8 mouse cellular contexts compared by ENCODE assay signal in genomic region chr4:46650086-46650753, GRCm38 (mm10). TPM values are rescaled to one million over a fixed set of nuclear protein-coding genes. Genes with fewer than 3 reads are reported as not detected.
A peak's percentile ranks its signal among the peaks of the same experiment; 100 is the strongest.
DNase-seq lines count a peak whose midpoint lies in the region; ATAC-seq lines count a peak whose summit lies in the region.

TSS of gene Tbc1d2 (minus strand) at chr4:46650209.

- H3K9ac ChIP-seq in hindbrain, embryonic 13.5 days, result peak within 1 kb of the TSS; percentile 72

- H3K27ac ChIP-seq in hindbrain, embryonic 13.5 days, result peak within 1 kb of the TSS; percentile 80

- peak; percentile 97 for ATAC-seq in hindbrain, embryonic 13.5 days (ENCODE audit: low FRiP score)

- WGBS in hindbrain, embryonic 13.5 days, result under 1% methylated on average over 68 of the region's 69 CpGs

- DNase-seq in WW6 (ENCODE audit: low read depth, low spot score), result peak; percentile 89
- DNase-seq in cerebellum, postnatal 36 days, result peak; percentile 95
- peak; percentile 87 to 88 for DNase-seq in frontal cortex, postnatal 25 days (ENCODE audit: low spot score in 2 of 2)
- peak; percentile 83 to 91 for DNase-seq in layer of hippocampus, postnatal 25 days (ENCODE audit: extremely low spot score in 1 of 2, low spot score in 1 of 2)
- peak; percentile 95 for DNase-seq in lung, postnatal 14 days
- DNase-seq in ovary, postnatal 36 days (ENCODE audit: low spot score), result peak; percentile 94
- peak; percentile 96 for DNase-seq in thymus, postnatal 14 days

- H3K36me3 ChIP-seq in hindbrain, embryonic 13.5 days, result no peaks in the 10 kb centered on the region

- no peaks in the 10 kb centered on the region for H3K9me3 ChIP-seq in hindbrain, embryonic 13.5 days

- peak within 1 kb of the TSS; percentile 63 for H3K4me3 ChIP-seq in hindbrain, embryonic 13.5 days

- peaks cover 14% of the 10 kb centered on the region for H3K4me1 ChIP-seq in hindbrain, embryonic 13.5 days (replicated peaks)

- H3K27me3 ChIP-seq in hindbrain, embryonic 13.5 days, result peaks cover 61% of the 10 kb centered on the region

- peak within 1 kb of the TSS; percentile 88 for H3K4me2 ChIP-seq in hindbrain, embryonic 13.5 days

RNA-seq across cellular contexts. Expression of gene Tbc1d2, which starts in this region (rescaled TPM):
- 0.73 and 0.75 TPM in 2 replicates for polyA plus RNA-seq in hindbrain, embryonic 13.5 days (2015; fragmentation: Nextera tagmentation; extraction: Ambion mirVana)
- 1 to 10 TPM; 1.8 to 3.6 TPM for total RNA-seq in layer of hippocampus, postnatal 25 days (2021)

Comparison
In these comparisons a context has a peak if more than half of its experiments do, and no peak if none do; other contexts are left out.
1. Peak in every context shown above with its lines: DNase-seq, ATAC-seq, H3K4me3 ChIP-seq and H3K27ac ChIP-seq.
2. Peak in ATAC-seq, H3K4me3 ChIP-seq, H3K27ac ChIP-seq, H3K9ac ChIP-seq and H3K4me2 ChIP-seq in hindbrain, embryonic 13.5 days; RNA of the gene not detected or under 1 TPM.